Mouse (Mus musculus) liver, embryonic 12.5 days (tissue): ENCODE results near the gene Krtap19-5. TPM values are rescaled to one million over a fixed set of nuclear protein-coding genes. Genes with fewer than 3 reads are reported as not detected.

Experiments used
- polyA plus RNA-seq: library from polyadenylated mRNA; unstranded; fragments of >200 nt; fragmentation: Nextera tagmentation; extraction: Ambion mirVana; gene quantifications from 2 replicates; pipeline ENCODE4 v1.2.1, GENCODE M21; 2016

Gene Krtap19-5
- polyA plus RNA-seq, 1 experiment from 2014 or later, result not detected

Other genes with a start within 250 kb of the Krtap19-5 start
- gene Krtap26-1, start 248.7 kb downstream of the Krtap19-5 start, polyA plus RNA-seq, result not detected in 2 replicates
- gene Krtap27-1, start 224.8 kb downstream of the Krtap19-5 start, polyA plus RNA-seq, result not detected in 2 replicates
- gene 2310061N02Rik, start 188.5 kb downstream of the Krtap19-5 start, polyA plus RNA-seq, result not detected in 2 replicates
- gene Krtap13-1, start 167.6 kb downstream of the Krtap19-5 start, polyA plus RNA-seq, result not detected in 2 replicates
- gene Krtap13, start 144.8 kb downstream of the Krtap19-5 start, polyA plus RNA-seq, result not detected in 2 replicates
- gene 2310034C09Rik, start 137.6 kb downstream of the Krtap19-5 start, polyA plus RNA-seq, result not detected in 2 replicates
- gene 2310057N15Rik, start 122.3 kb downstream of the Krtap19-5 start, polyA plus RNA-seq, result not detected in 2 replicates
- not detected in 2 replicates for gene Gm5965, start 118.6 kb downstream of the Krtap19-5 start, polyA plus RNA-seq
- not detected in 2 replicates for gene Gm20741, start 84.2 kb downstream of the Krtap19-5 start, polyA plus RNA-seq
- not detected in 2 replicates for gene Krtap15, start 76.2 kb downstream of the Krtap19-5 start, polyA plus RNA-seq
- gene Krtap14, start 70.3 kb downstream of the Krtap19-5 start, polyA plus RNA-seq, result not detected in 2 replicates
- not detected in 2 replicates for gene Krtap19-1, start 27.0 kb downstream of the Krtap19-5 start, polyA plus RNA-seq
- gene Krtap19-2, start 22.2 kb downstream of the Krtap19-5 start, polyA plus RNA-seq, result not detected in 2 replicates
- gene Krtap19-3, start 18.4 kb downstream of the Krtap19-5 start, polyA plus RNA-seq, result not detected in 2 replicates
- gene Krtap19-4, start 11.4 kb downstream of the Krtap19-5 start, polyA plus RNA-seq, result not detected in 2 replicates
- not detected in 2 replicates for gene Krtap19-9b, start 35.8 kb upstream of the Krtap19-5 start, polyA plus RNA-seq
- gene Krtap16-3, start 66.4 kb upstream of the Krtap19-5 start, polyA plus RNA-seq, result not detected in 2 replicates
- gene Krtap22-2, start 114.3 kb upstream of the Krtap19-5 start, polyA plus RNA-seq, result not detected in 2 replicates
- not detected in 2 replicates for gene Gm10229, start 118.8 kb upstream of the Krtap19-5 start, polyA plus RNA-seq
- not detected in 2 replicates for gene Krtap6-1, start 135.2 kb upstream of the Krtap19-5 start, polyA plus RNA-seq
- not detected in 2 replicates for gene Gm10228, start 145.0 kb upstream of the Krtap19-5 start, polyA plus RNA-seq
- not detected in 2 replicates for gene Krtap6-5, start 151.4 kb upstream of the Krtap19-5 start, polyA plus RNA-seq
- gene 1110025L11Rik, start 167.5 kb upstream of the Krtap19-5 start, polyA plus RNA-seq, result not detected in 2 replicates
- not detected in 2 replicates for gene Krtap6-3, start 187.6 kb upstream of the Krtap19-5 start, polyA plus RNA-seq
- gene Gm6358, start 244.4 kb upstream of the Krtap19-5 start, polyA plus RNA-seq, result not detected in 2 replicates